Mouse (Mus musculus): ENCODE results near the gene Abca3. TPM values are rescaled to one million over a fixed set of nuclear protein-coding genes. Genes with fewer than 3 reads are reported as not detected.

Gene Abca3
- total RNA-seq (2023), result 10 to 100 TPM; 75.4 to 76.2 TPM

DNA sequence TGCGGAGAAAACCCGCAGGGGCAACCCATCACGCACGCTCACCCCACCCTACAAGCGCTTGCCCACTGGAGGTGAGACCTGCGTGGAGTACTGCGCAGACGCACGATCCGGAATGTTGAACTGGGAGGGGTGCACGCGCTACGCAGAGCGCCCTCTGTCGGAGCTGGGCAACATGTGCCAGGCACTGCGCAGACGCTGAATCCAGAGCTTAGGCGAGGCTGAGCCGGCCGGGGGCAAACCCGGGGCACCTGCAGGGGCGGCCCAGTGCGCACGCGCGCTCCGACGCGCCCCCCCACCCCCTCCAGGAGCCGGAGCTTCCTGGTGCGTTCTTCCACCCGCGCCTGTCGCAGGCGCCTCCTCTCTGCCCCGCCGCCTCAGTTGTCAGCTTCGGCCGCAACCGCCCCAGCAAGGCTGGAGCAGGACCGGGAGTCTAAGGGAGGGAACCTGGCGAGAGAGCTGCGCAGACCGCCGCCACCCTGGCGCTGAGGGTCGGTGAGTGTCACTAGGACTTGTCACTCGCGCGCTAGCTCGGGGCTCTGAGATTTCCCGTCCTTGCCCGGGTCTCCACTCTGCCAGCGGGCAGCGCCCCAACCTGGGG lies at the start of gene Abca3:
Abca3 (plus strand) TSS at position 191 of the 598 bp plus-strand sequence.

DNA sequence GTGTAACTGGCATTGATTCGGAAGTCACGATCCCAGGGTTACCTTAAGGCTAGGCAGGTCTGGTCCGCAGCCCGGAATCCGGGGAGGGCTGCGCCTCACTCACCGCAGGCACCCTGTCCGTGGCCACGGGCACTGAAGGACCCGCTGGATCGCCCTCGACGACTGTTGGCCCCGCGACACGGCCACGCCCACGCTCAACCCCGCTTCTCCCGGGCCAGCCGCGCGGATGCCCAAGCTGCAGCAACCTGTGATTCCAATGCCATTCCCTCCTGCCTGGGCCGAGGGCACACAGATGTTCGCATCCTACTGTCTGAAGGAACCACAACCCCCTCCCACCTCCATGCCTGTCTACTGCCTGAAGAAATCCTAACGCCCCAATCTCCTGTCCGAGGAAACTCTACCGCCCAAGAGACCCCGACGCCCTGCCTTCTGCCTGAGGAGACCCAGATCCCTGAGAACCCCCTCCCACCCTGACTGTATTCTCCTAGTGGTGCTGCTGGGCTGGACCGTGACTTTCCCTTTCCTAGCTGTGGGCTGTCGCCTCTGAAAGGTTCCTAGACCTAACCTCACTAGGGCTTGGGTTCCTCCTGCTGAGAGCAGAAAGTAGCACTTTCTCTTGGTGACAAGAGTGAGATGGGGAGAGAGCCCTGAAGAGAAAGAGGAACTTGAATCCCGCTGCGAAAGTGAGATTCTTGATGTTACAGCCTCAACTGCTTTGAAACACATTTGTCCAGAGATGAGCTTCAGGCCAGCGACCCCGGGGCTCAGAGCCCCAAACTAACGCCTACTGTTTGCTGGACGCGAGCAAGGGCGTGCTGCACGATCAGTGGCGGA lies 607 bp upstream of the Abca3 start, which contains the start of gene Abca17:
Abca17 (minus strand) TSS at position 143 of the 834 bp plus-strand sequence.

DNA sequence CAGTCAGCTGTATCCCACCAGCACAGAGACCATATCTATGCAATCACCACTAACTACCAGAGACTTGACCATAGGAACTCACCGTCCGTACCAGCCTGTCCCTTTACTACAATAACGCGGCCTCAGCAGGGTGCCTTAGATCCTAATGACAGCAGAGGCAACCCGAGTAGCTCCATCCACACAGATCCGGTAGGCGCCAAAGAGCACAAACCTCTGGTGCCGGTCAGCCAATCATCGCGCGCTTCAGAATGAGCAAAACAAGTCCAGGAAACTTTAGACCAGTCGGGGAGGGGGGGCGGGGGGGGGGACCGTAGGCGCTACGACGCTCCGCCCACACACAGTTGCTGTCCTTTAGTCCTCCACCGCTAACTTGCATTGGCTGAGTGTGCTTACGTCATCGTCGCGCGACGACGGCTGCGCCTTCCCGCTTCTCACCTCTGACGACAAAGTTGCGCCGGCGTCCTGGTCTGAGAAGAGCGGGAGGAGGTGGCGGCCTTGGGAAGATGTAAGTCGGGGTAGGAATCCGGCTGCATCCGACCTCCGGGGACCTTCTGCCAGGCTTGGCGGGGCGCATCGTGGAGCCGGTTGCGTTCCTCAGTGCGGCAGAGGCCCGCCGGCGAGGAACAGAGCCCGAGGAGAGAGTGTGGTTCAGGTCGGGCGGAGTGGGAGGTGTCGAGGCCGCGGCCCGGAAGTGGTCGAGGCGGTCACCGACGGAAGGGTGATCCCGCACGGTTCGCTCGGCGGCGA lies 62.7 kb downstream of the Abca3 start, which contains the start of gene Rnps1:
Rnps1 (plus strand) TSS at position 336 of the 747 bp plus-strand sequence.

DNA sequence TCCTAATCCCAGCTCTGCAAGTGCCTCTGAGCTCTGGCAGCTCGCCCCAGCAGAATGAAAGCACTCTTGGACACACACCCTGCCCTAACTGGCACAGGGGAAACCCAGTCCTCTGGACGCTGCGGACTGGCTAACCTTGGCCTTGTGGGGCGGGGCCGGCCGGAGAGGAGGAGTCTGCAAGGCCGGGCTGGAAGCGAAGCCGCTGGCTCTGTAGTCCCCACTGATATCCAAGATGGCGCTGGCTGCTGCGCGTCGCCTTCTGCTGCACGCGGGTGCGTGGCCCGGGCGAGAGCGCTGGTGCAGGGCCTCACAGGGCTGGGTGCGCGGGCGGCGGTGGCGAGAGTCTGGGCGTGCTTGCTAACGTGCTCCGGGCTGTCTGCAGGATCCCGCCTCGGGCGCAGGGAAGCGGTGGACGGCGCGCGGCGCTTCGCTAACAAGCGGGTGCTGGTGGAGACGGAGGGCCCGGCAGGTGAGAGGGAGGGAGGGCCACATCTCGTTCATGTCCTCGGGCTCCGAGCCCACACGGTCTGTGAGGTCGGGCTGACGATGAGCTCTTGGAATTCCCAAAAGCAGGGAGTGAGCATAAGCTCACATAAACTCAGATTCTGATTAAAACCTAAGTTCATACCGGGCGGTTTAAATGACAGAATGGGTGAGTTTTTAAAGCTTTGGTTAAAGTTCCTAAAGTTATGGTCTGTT lies 74.9 kb downstream of the Abca3 start, which contains the start of gene Eci1:
Eci1 (plus strand) TSS at position 171 of the 699 bp plus-strand sequence.

DNA sequence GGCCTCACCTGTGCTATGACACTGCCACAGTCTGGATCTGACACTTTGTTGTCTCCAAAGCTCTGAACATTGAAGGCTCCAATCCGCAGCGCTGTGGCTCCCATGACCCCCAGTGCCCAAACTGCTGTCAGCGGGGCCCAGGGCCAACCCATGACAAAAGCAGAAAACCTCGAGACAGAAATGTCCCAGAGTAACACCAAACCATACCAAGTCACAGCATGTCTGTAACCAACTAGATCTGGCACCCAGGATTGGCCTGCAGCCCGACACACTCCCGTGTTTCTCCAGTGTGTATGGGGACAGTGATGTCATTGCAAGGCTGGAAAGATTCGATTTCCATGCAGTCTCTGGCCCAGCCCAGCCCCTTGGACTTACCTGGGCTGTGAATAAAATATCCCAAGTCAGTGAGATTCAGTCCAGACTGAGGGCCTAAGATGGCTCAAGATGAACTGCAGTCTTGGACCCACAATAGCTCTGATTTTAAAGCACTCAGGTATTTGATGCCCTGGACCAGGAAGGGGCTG lies 90.9 kb downstream of the Abca3 start, which contains the start of gene Dnase1l2:
Dnase1l2 (minus strand) TSS at position 474 of the 524 bp plus-strand sequence.

Other genes with a start within 250 kb of the Abca3 start
- 10 to 100 TPM; 44.5 to 51.8 TPM for gene Pdpk1, start 201.0 kb upstream of the Abca3 start, total RNA-seq (2023)
- 10 to 100 TPM; 62.8 to 72.6 TPM for gene Amdhd2, start 188.2 kb upstream of the Abca3 start, total RNA-seq (2023)
- gene Atp6v0c, start 182.2 kb upstream of the Abca3 start, total RNA-seq (2023), result 100 to 1,000 TPM; 462 to 465 TPM
- gene Tbc1d24, start 146.4 kb upstream of the Abca3 start, total RNA-seq (2023), result 1 to 10 TPM; 5.5 to 6.0 TPM
- gene Ntn3, start 142.4 kb upstream of the Abca3 start, total RNA-seq (2023), result under 1 TPM; 0.43 to 0.50 TPM
- gene Tedc2, start 131.1 kb upstream of the Abca3 start, total RNA-seq (2023), result 1 to 10 TPM; 4.1 to 6.2 TPM
- gene Ccnf, start 100.5 kb upstream of the Abca3 start, total RNA-seq (2023), result 10 to 100 TPM; 15.7 to 16.9 TPM
- under 1 TPM; 0.26 to 0.27 TPM for gene Abca17, start 882 bp upstream of the Abca3 start, total RNA-seq (2023)
- 10 to 100 TPM; 82.6 to 84.4 TPM for gene Rnps1, start 62.6 kb downstream of the Abca3 start, total RNA-seq (2023)
- 10 to 100 TPM; 20.9 to 22.4 TPM for gene Eci1, start 74.7 kb downstream of the Abca3 start, total RNA-seq (2023)
- 1 to 10 TPM; 2.4 to 3.3 TPM for gene Dnase1l2, start 91.2 kb downstream of the Abca3 start, total RNA-seq (2023)
- 10 to 100 TPM; 37.7 to 43.5 TPM for gene E4f1, start 118.4 kb downstream of the Abca3 start, total RNA-seq (2023)
- gene Pgp, start 118.4 kb downstream of the Abca3 start, total RNA-seq (2023), result 10 to 100 TPM; 14.8 to 18.7 TPM
- not detected for gene Bricd5, start 121.9 kb downstream of the Abca3 start, total RNA-seq (2023)
- 10 to 100 TPM; 19.4 to 24.9 TPM for gene Mlst8, start 127.1 kb downstream of the Abca3 start, total RNA-seq (2023)
- gene Caskin1, start 136.7 kb downstream of the Abca3 start, total RNA-seq (2023), result not detected
- gene Traf7, start 176.0 kb downstream of the Abca3 start, total RNA-seq (2023), result 100 to 1,000 TPM; 141 to 154 TPM
- 1 to 10 TPM in 1 of 2 experiments, under 1 TPM in 1; 0.58 to 1.6 TPM for gene Rab26, start 182.3 kb downstream of the Abca3 start, total RNA-seq (2023)
- 10 to 100 TPM; 41.4 to 46.0 TPM for gene Pkd1, start 197.9 kb downstream of the Abca3 start, total RNA-seq (2023)

Measured in monocyte, adult 59 days (primary cell).